Mouse (Mus musculus) cerebellum, postnatal 10 days (tissue): ENCODE results near the gene Trim24.

Experiments
- DNase-seq, 2 experiments: peaks; one replicate each; pipeline ENCODE4 v3.0.0; 2021; ENCODE audit warnings: mixed read lengths in 2 of 2

Gene Trim24

DNA sequence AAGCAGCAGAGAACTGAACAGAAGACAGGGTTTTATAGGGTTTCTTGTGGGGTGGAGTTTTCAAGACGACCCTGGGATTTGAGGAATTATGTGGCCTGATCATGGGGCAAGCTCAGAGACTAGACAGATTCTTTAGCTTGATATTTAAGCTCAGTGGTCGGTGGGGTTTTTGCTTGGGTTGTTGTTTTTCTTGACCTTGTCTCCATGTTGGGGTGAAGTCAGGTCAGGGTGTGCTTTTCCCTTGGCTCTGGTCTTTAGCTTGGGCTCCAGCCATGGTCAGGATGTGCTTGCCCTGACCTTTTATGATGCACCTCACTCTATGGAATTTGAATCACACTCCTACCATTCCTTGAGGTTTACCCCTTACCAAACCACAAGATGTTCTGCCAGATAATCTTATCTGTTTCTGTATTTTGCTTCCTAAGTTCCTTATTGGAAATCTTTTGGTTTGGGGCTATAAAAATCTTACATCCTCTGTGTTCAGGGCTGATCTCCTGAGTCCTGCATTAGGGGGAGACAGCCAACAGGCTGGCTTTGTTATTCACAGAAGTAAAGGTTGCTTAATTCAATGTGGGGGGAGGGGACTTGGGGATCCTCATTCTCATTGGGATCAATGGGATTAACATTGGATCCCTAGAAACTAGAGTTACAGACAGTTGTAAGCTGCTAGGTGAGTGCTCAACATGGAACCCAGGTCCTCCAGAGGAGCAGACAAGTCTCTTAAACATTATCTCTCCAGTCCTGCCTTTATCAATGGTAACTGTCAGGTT, 6.5 kb upstream of the Trim24 start:
- no peak for DNase-seq

DNA sequence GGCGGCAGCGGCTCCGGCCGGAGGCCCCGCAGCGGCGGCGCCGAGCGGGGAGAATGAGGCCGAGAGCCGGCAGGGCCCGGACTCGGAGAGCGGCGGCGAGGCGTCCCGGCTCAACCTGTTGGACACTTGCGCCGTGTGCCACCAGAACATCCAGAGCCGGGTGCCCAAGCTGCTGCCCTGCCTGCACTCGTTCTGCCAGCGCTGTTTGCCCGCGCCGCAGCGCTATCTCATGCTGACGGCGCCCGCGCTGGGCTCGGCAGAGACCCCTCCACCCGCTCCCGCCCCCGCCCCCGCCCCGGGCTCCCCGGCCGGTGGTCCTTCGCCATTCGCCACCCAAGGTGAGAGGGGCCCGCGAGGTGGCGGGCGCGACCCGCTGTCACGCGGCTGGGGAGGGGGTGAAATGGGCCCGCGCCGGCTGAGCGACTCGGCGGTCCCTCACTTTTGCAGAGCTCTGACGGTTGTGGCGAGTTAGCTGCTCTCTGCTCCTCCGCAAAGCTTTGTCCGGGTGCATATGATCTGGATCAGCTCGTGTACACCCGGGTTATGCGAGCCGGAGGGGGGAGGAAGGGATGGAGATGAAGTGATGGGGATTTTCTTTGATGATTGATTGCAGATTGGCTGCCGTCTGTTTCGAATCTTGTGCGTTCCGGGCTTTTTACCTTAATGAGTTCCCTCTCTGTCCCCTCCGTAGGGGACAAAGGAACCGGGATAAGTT, 683 bp downstream of the Trim24 start:
- DNase-seq = peak; percentile 74 to 79

DNA sequence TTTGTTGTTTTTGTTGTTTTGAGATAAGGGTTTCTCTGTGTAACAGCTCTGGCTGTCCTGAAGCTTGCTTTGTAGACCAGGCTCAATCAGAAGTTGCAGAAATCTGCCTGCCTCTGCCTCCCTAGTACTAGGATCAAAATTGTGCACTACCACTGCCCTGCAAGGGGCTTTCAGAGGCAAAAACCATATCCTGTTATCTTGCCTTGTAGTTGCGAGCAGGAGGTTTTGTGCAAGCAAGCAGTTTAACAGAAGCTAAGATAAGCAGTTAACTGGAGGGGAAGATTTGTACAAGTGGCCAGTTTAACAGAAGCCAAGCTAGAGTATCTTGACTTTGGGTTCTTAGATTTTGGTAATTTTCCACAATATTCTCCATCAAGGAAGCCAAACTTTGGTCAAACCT, 2.2 kb downstream of the Trim24 start:
- DNase-seq = peak; percentile 17 to 62

DNA sequence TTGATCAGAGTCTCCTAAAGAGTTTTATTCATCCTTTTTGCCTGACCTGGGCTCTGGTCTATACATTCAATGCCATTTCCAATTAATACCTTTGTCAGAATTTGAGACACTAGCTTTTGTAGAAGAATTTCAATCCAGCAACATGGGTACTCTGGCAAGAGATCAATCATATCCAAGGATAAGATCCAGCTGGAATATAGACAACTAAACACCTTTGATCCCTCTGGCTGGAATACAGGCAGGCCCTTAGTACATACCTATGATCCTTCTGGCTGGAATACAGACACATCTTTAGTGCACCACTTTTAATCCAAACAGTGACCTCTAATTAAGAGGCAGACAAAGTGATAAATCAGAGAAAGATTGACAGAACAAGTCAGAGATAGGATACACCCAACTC, 3.1 kb downstream of the Trim24 start:
- no peak for DNase-seq

DNA sequence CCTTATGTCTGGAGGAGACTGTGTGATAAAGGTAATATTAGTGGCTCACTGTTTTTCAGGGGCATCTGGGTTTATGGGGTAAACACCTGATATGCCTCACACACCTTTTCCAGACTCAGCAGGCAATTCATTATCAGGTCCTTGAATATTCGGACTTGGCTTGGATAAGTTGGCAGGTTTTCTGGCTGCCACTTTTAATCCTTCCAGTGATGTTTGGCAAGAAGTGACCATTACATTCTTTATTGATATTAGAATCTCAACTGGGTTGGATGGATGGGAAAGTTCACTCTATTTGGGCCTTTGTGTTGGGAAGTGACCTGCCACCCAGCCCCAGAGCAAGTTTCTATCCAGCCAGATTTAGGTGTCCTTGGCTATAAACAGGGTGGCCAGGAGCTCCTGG, 7.6 kb downstream of the Trim24 start:
- DNase-seq = no peak

DNA sequence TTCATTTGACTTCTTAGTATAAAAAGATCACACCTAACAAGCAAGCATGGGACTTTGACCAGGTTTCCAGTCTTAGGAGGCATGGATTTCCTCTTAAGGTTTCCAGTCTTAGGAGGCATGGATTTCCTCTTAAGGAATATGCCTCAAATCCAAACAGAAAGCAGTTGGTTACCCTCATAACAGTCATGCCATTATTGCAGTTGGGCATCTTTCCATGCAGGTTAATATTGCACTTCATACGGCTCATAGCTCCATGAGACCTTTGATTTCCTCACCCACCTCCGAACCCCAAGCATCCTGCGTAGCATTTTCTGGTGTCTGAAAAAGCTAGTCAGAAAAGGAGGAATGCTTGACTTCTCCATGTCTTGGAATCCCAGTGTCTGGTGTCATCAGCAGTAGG, 10.0 kb downstream of the Trim24 start:
- DNase-seq = no peak

DNA sequence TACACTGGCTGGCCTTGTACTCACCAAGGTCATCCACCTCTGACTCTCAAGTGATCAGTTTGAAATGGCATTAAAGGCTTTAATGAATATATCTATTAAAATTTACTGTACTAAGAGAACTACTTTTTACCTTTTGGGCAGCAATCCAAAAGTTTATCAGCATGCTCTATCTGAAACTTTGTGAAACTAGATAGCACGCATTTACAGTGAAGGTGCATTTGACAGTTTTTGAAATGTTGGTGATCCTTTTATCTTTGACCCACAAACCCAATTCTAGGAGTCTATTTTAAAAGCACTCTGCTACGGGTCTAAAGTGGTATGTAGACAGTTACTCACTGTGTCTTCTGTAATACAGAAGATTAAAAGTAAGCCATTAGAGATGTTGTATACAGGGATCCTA, 23.0 kb downstream of the Trim24 start:
- no peak for DNase-seq

DNA sequence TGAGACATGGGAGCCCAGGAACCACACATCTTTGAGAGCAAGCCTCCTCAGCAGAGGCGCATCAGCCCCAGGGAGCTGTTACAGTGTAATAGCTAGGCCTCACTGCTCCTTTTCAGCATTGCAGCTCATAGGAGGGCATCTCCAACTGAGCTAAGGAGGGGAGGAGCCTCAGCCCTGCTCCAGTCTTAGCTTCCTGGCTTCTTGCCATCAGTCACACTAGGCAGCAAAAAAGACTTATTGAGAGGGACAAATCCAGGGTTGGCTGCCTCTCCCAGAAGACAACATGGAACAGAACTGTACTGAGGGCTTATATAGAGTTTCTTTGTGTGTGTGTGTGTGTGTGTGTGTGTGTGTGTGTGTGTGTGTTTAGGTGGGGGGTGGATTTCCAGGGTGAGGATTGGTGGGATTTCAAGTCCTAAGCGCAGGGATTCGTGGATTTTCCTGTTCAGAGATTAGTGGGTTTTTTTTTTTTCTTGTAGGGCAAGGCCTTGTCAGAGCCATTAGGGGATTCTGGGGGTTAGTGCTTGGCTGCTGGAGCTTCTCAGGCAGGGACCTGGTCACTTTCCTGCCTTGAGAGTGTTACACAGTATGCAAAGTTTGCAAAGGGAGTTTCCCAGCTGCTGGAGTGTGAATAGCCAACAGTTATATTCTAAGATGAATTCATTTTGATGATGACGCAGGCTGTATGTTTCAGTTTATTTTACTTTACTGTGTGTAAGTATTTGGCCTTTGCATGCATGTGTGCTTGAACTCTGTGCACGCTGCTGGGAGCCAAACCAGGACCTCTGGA, 25.2 kb downstream of the Trim24 start:
- DNase-seq = peak; percentile 62 to 63

DNA sequence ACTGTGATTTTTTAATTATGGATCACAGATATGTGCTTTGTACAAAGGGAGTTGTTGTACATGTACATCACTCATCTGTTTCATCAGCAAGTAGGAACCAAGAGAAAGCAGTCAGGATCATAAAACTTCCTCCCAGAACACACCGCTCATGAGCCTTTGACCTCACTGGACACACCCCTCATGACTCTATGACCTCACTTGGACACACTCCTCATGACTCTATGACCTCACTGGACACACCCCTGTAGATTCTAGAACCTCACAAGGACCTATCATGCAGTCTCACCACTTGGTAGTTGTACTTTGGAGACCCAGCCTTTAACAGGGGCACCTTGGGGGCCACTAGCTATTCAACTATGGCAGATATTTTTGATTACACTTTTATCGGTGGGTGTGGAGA, 29.6 kb downstream of the Trim24 start:
- DNase-seq = no peak

DNA sequence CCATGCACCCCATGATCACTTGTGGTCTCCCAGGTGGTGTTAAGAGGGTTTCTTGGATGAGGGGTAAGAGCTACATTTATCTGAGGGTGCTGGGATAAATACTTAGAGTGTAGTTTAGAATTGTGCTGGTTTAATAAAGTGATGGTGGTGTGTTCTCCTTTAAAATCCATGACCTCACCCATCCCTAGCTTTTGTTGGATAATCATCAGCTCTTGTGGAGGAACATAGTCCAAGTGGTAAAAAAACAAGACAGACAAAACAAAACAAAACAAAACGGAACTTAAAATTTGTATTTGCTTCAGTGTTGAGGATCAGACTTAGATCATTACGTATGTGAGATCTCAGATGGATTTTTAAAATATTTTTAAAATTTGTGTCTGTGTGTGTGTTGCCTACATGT, 31.2 kb downstream of the Trim24 start:
- DNase-seq = no peak

DNA sequence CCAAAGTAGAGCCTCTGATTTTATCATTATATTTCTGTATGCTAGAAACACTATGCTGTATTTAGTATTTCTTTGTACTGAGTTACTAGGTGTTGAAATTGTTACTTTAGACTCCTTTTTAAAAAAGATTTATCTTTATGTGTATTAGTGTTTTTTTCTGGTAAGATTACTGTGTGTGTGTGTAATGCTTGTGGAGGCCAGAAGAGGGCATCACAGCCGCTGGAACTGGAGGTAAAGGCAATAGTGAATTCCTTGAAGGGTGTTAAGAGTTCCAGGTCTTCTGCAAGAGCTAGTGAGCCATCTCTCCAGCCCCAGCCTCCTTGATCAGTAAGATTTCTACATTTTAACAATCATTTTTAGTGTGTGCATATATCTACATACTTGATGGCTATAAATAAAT, 33.2 kb downstream of the Trim24 start:
- DNase-seq = no peak

DNA sequence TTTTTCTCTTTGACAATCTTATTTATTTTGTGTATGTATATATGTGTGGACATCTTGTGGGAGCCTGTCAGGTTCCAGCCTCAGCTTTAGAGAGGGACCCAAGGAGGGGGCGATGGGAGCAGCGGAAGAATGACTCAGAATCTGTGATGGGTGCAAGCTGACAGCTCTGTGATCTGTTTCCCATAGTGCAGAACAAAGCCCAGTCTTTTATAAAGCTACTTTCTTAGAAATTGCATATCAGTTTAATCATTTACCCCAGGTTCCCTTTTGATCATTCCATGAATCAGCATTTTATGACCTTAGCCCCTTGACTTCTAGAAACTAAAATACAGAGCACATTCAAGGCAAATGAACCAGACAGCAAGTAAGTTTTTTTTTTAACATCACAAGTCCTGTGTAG, 42.9 kb downstream of the Trim24 start:
- DNase-seq = no peak

DNA sequence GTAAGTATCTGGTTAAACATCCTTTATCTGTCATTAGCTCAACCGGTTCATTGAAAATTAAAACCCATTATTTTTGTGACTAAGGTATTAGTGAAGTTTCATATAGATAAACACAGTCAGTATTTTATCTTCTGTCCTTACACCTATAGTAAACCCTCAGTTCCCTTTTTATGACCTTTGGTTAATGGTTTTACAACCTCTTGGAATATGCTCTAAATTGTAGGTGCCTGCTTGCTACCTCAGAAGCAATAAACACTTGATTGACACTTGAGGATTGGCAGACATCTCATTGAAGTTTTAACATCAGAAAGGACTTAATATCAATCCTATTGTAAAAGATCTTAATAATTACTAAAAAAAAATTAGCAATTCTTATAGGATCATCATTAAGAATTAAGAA, 54.5 kb downstream of the Trim24 start:
- DNase-seq = no peak

DNA sequence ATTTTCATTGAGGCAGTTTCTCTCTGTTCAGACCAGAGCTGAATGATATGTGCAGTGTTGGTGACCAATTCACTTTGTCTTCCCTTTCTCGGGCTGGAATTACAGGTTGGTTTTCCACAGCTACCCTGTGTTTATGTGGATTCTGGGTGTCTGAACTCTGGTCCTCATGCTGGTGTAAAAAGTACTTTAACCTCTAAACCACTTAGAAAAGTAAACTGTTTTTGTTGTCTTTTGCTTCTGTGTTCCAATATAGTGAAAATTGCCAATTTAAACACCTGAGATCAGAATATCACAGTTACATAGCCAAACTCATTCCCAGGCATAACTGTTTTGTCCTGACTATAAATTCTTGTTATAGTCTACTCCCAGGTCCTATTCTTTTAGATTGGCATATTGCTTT, 56.1 kb downstream of the Trim24 start:
- no peak for DNase-seq

DNA sequence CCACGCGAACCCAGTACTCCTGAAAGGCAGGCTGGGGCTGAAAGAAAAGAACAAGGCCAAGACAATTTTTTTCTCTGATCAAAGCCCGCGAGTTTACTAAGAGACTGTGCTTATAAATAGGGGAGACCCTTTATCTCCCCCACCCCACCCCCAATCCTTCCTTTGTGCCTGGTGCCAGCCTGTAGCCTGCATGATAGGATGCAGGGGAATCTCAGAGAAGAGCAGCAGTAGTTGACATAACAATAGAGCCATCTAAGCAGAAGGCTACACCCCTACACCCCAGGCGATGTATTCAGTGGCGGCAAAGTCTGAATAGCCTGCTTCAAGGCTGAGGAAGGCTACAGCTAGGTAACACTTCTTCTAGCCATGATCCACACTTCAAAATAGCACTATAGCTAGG, 65.9 kb downstream of the Trim24 start:
- DNase-seq = no peak

DNA sequence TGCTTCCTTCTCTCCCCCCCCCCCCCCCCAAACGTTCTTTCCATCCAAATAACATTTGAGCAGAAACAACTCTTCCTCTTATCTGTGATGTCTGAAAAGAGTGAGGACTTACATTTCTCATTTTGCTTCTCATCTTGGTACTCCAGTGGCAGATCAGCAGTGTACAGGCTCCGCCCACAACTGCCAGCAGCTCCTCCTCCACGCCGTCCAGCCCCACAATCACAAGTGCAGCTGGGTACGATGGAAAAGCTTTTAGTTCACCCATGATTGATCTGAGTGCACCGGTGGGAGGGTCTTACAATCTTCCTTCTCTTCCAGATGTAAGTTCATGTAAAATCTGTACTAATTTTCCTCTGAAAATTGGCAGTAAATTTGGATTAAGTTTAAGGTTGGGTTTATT, 80.7 kb downstream of the Trim24 start:
- DNase-seq = no peak

DNA sequence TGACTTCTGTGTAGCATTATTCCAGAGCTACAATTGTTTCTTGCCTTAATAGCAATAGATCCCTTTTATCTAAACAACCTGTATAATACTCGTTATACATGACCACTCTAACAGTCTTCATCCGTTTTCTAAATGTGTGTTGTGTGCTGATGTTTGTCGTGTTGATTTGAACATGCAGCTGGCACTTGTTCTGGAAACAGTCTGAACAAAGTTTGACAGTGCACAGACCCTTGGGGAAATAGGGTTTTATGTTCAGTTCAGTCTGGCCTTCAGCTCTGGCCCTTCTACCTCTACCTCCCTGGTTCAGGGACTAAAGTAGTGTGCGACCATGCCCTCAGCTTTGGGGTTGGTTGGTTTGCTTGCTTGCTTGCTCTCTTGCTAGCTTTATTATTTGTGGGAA, 96.8 kb downstream of the Trim24 start:
- no peak for DNase-seq

DNA sequence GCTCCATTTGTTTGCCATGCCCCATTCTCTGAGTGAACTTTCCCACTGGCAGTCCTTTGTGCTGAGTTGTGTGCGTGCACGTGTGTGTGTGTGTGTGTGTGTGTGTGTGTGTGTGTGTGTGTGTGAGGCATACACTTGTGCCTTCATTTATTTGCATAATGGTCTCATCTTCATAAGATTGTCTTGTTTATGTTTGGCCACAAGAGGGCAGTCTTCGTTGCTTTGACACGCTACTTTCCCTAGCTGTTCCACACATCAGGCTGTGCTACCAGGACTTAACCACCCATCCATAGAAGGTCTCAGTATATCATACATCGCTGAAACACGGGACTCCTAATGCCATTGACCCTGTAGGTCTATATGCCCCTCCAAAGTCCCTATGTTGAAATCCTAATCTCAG, 136.8 kb downstream of the Trim24 start:
- peak; percentile 77 to 84 for DNase-seq

DNA sequence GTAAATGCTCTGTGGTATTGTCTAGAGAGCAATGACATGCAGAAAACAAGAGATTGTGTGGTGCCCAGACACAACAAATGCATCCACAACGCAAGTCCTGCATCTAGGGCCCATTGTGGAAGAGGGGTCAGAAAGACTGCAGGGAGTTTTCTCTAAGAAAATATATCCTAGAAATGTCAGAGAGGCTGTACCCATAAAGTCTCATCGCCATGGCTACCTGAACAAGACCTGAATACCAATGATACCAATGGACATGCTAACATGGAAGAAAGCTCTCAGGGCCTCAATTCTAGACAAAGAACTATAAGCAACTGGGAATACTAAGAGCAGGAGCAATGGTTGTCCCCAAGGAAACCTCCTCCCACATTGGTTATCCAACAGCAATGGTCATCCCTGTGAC, 142.2 kb downstream of the Trim24 start:
- DNase-seq = no peak
